Mouse (Mus musculus) stomach, postnatal 0 days (tissue): ENCODE measurements around the gene Tmem179b.

Experiments
- CTCF ChIP-seq: IDR thresholded peaks from 2 replicates; pipeline ENCODE4 v1.5.1; 2016; ENCODE audit warnings: antibody characterized with exemption, low read depth, mild to moderate bottlenecking, moderate library complexity
- EP300 ChIP-seq: optimal IDR thresholded peaks from 2 replicates; pipeline ENCODE3; 2016; ENCODE audit warnings: antibody characterized with exemption

DNA sequence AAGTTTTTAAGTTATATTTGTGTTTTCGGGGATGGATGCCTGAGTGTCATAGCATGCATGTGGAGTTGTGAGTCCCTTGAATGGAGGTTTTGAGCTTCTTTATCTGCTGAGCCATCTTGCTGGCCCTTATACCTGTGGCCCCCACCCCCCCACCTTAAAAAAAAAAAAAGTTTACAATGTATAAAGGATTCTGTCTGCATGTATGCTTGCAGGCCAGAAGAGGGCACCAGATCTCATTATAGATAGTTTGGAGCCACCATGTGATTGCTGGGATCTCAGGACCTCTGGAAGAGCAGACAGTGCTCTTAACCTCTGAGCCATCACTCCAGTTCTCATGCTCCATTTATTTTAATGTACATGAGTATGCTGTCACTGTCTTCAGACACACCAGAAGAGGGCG is 26.9 kb downstream of the Tmem179b start:
- TF ChIP-seq CTCF: peak; percentile 67
- TF ChIP-seq EP300: no peak
